Mouse (Mus musculus): Measurements from ENCODE around the gene Tnfrsf21.

- TF ChIP-seq POLR2A (IDR thresholded peaks at IDR 0.05; ENCODE audit: insufficient read length, low read depth) = no peak
- TF ChIP-seq TCF12 (IDR thresholded peaks at IDR 0.05; ENCODE audit: insufficient read depth, poor library complexity, severe bottlenecking) = no peak
- TF ChIP-seq MYOG (IDR thresholded peaks at IDR 0.05; ENCODE audit: control insufficient read depth in 1 of 3, insufficient read depth in 1 of 3, insufficient read length in 2 of 3, low read depth in 2 of 3) = no peak
- TF ChIP-seq SRF (IDR thresholded peaks at IDR 0.05; ENCODE audit: control insufficient read depth, insufficient read length, low read depth) = no peak
- no peak for TF ChIP-seq POLR2AphosphoS2 (IDR thresholded peaks at IDR 0.05; ENCODE audit: insufficient read length, low read depth)
- no peak for TF ChIP-seq E2F4 (IDR thresholded peaks at IDR 0.05; ENCODE audit: insufficient read depth)
Observed at GRCm38 (mm10) chr17:42989981-42990380, 26.4 kb upstream of the Tnfrsf21 start.

Data from myocyte (in vitro differentiated cells).